Mouse (Mus musculus): ENCODE measurements around the gene Ms4a4b.
"Not testable (repeated sequence)": the region's sequence is repeated elsewhere in the genome, so short reads cannot be mapped to it uniquely, and the experiment has no call there.

- not testable (repeated sequence) for TF ChIP-seq POLR2A (IDR thresholded peaks at IDR 0.05; ENCODE audit: control insufficient read depth, low read depth, low read length); CTCF (IDR thresholded peaks at IDR 0.05; ENCODE audit: control insufficient read depth, insufficient read depth, insufficient replicate concordance, low read depth, low read length)
Observed at GRCm38 (mm10) chr19:11459041-11459440, 15.7 kb downstream of the Ms4a4b start.
